Mouse (Mus musculus) A20 (cell line): Measurements from ENCODE around the gene Exoc4.

Experiments
- DNase-seq: peaks from one replicate; pipeline ENCODE4 v3.0.0-alpha.2; 2011; ENCODE audit warnings: low read depth, low spot score

Exoc4 gene

GRCm38 (mm10) chr6:33930087-33930945, 681.4 kb downstream of the Exoc4 start:
- no peak for DNase-seq

- DNase-seq, result no peak
Measured at GRCm38 (mm10) chr6:33937906-33938305, 689.0 kb downstream of the Exoc4 start.

- DNase-seq, result no peak
Measured at GRCm38 (mm10) chr6:33939169-33939568, 690.3 kb downstream of the Exoc4 start.

GRCm38 (mm10) chr6:33946911-33947489, 698.1 kb downstream of the Exoc4 start:
- no peak for DNase-seq

- peak; percentile 9 for DNase-seq
Measured at GRCm38 (mm10) chr6:33950113-33950512, 701.2 kb downstream of the Exoc4 start.

GRCm38 (mm10) chr6:33955469-33955868, 706.6 kb downstream of the Exoc4 start:
- no peak for DNase-seq

GRCm38 (mm10) chr6:33958281-33958680, 709.4 kb downstream of the Exoc4 start:
- DNase-seq, result no peak

- DNase-seq, result no peak
Measured at GRCm38 (mm10) chr6:33960766-33961165, 711.9 kb downstream of the Exoc4 start.

GRCm38 (mm10) chr6:33963092-33963491, 714.2 kb downstream of the Exoc4 start:
- DNase-seq, result no peak

GRCm38 (mm10) chr6:33965571-33965970, 716.7 kb downstream of the Exoc4 start:
- no peak for DNase-seq

- no peak for DNase-seq
Measured at GRCm38 (mm10) chr6:33968746-33969145, 719.9 kb downstream of the Exoc4 start.

- DNase-seq, result no peak
Measured at GRCm38 (mm10) chr6:33972801-33973200, 723.9 kb downstream of the Exoc4 start.

- no peak for DNase-seq
Measured at GRCm38 (mm10) chr6:33976576-33976975, 727.7 kb downstream of the Exoc4 start.

- no peak for DNase-seq
Measured at GRCm38 (mm10) chr6:33977448-33977847, 728.6 kb downstream of the Exoc4 start.

GRCm38 (mm10) chr6:33977880-33978279, 729.0 kb downstream of the Exoc4 start:
- no peak for DNase-seq

- no peak for DNase-seq
Measured at GRCm38 (mm10) chr6:33982709-33983108, 733.8 kb downstream of the Exoc4 start.

GRCm38 (mm10) chr6:33987132-33987531, 738.2 kb downstream of the Exoc4 start:
- no peak for DNase-seq

GRCm38 (mm10) chr6:33992213-33993034, 743.5 kb downstream of the Exoc4 start:
- no peak for DNase-seq

GRCm38 (mm10) chr6:33993842-33994241, 745.0 kb downstream of the Exoc4 start:
- DNase-seq, result no peak

- DNase-seq, result no peak
Measured at GRCm38 (mm10) chr6:33998590-33998989, 749.7 kb downstream of the Exoc4 start.

- no peak for DNase-seq
Measured at GRCm38 (mm10) chr6:33999530-33999929, 750.6 kb downstream of the Exoc4 start.

- DNase-seq, result peak; percentile 18
Measured at GRCm38 (mm10) chr6:34000644-34001043, 751.8 kb downstream of the Exoc4 start.
